ENCODE assay signal across 9 mouse cellular contexts in the genomic region with DNA sequence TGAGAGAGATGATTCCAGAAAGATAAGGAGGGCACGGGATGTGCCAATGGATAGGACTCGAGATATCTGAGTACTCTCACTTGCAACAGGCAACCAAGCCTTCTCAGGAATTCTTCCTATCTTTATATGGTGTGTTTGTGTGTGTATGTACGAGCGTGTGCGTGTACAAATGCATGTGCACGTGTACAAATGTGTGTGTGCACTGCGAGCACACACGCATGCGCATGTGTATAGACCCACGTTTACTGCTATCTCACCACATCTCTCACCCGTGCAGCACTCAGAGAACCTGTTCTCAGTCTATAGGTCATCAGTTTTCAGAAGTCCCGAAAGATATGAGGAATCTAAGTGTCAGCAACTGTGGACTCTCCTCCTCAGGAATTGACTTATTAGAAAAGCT. TPM values are rescaled to one million over a fixed set of nuclear protein-coding genes. Genes with fewer than 3 reads are reported as not detected.
A peak's percentile ranks its signal among the peaks of the same experiment; 100 is the strongest.
DNase-seq lines count a peak whose midpoint lies in the region; ATAC-seq and TF ChIP-seq lines count a peak whose summit lies in the region.
"Had no signal": no experiment of that assay in that cellular context is flagged by ENCODE, and none has a peak within 500 bp of the region (broad histone marks: within the 10 kb centered on the region; RNA-seq: fewer than 3 reads in every experiment).

No protein-coding gene starts in this region.

- DNase-seq in left cerebral cortex, adult 2 months (ENCODE audit: extremely low spot score in 1 of 2, low spot score in 2 of 2): no peak
- no peak for DNase-seq in left cerebral cortex, postnatal 4 days
- no peak for DNase-seq in limb, embryonic 10.5 days (ENCODE audit: low spot score)
- DNase-seq in urinary bladder, postnatal 25 days (ENCODE audit: low spot score): no peak
- no peak for DNase-seq in cerebellum, postnatal 10 days
- DNase-seq in cerebellum, postnatal 25 days: no peak

- intact Hi-C loops in left cerebral cortex, adult 2 months (cut with DNase I): no loop called here
- intact Hi-C loops in left cerebral cortex, postnatal 4 days (cut with DNase I): no loop called here

- 84% methylated on average over 12 of the region's 12 CpGs for WGBS in embryonic facial prominence, embryonic 15.5 days
- WGBS in limb, embryonic 10.5 days: 89% methylated on average over 12 of the region's 12 CpGs
- 90% methylated on average over 12 of the region's 12 CpGs for WGBS in neural tube, embryonic 13.5 days

- H3K4me1 ChIP-seq in embryonic facial prominence, embryonic 15.5 days: peaks cover 43% of the 10 kb centered on the region
- H3K4me1 ChIP-seq in limb, embryonic 10.5 days: peaks cover 56% of the 10 kb centered on the region
- peaks cover 45% of the 10 kb centered on the region for H3K4me1 ChIP-seq in neural tube, embryonic 13.5 days (replicated peaks)

- H3K4me2 ChIP-seq in embryonic facial prominence, embryonic 15.5 days (replicated peaks): peak overlapping the region; percentile 46
- H3K4me2 ChIP-seq in neural tube, embryonic 13.5 days: peak overlapping the region; percentile 60

- ATAC-seq in embryonic facial prominence, embryonic 15.5 days (ENCODE audit: insufficient number of reproducible peaks, low FRiP score, low TSS enrichment, low read depth): no peak
- no peak for ATAC-seq in neural tube, embryonic 13.5 days (ENCODE audit: low read depth)

- no peaks in the 10 kb centered on the region for H3K9me3 ChIP-seq in embryonic facial prominence, embryonic 15.5 days (replicated peaks)
- H3K9me3 ChIP-seq in limb, embryonic 10.5 days (replicated peaks): no peaks in the 10 kb centered on the region
- H3K9me3 ChIP-seq in neural tube, embryonic 13.5 days: no peaks in the 10 kb centered on the region

- H3K36me3 ChIP-seq in embryonic facial prominence, embryonic 15.5 days: no peaks in the 10 kb centered on the region
- no peaks in the 10 kb centered on the region for H3K36me3 ChIP-seq in limb, embryonic 10.5 days
- H3K36me3 ChIP-seq in neural tube, embryonic 13.5 days: no peaks in the 10 kb centered on the region

- H3K9ac ChIP-seq in embryonic facial prominence, embryonic 15.5 days: no peak overlapping the region
- H3K9ac ChIP-seq in neural tube, embryonic 13.5 days: peak overlapping the region; percentile 68

- H3K27me3 ChIP-seq in embryonic facial prominence, embryonic 15.5 days: peaks cover 14% of the 10 kb centered on the region
- peaks cover 34% of the 10 kb centered on the region for H3K27me3 ChIP-seq in limb, embryonic 10.5 days (ENCODE audit: low read depth, poor library complexity, severe bottlenecking)
- peaks cover 23% of the 10 kb centered on the region for H3K27me3 ChIP-seq in neural tube, embryonic 13.5 days

- no peak for TF ChIP-seq CTCF in left cerebral cortex, adult 2 months (IDR thresholded peaks at IDR 0.05)

- H3K4me3 ChIP-seq in left cerebral cortex, adult 2 months: no peak overlapping the region; the same call in 1 of the 2 replicates
- H3K4me3 ChIP-seq in embryonic facial prominence, embryonic 15.5 days (replicated peaks): peak overlapping the region; percentile 41
- 0 out of 2 replicates have a peak overlapping the region, but pooled peaks have one; percentile 44 for H3K4me3 ChIP-seq in limb, embryonic 10.5 days
- peak overlapping the region; percentile 38; the same call in 1 of the 2 replicates for H3K4me3 ChIP-seq in neural tube, embryonic 13.5 days

- H3K27ac ChIP-seq in left cerebral cortex, adult 2 months: peak overlapping the region; percentile 67; the same call in 1 of the 2 replicates
- H3K27ac ChIP-seq in embryonic facial prominence, embryonic 15.5 days (replicated peaks): no peak overlapping the region; the same call in 1 of the 2 replicates
- peak overlapping the region; percentile 86; the same call in 1 of the 2 replicates for H3K27ac ChIP-seq in limb, embryonic 10.5 days
- H3K27ac ChIP-seq in neural tube, embryonic 13.5 days (replicated peaks): 0 out of 2 replicates have a peak overlapping the region, but pooled peaks have one; percentile 40

RNA-seq across cellular contexts. Expression of a gene that starts 3.6 kb away (rescaled TPM):
- 100 to 1,000 TPM in 1 of 2 experiments, 10 to 100 TPM in 1; 96.4 to 102 TPM for total RNA-seq in left cerebral cortex, adult 2 months (2021)
- 100 to 1,000 TPM; 142 to 154 TPM for total RNA-seq in left cerebral cortex, postnatal 4 days (2021)
- polyA plus RNA-seq in embryonic facial prominence, embryonic 15.5 days (2015; fragmentation: Nextera tagmentation; extraction: Ambion mirVana): 8.5 TPM in 2 replicates
- polyA plus RNA-seq in limb, embryonic 10.5 days (2016; fragmentation: Nextera tagmentation; extraction: Ambion mirVana): 0.65 and 0.75 TPM in 2 replicates
- polyA plus RNA-seq in neural tube, embryonic 13.5 days (2015; fragmentation: Nextera tagmentation; extraction: Ambion mirVana): 12.1 and 15.8 TPM in 2 replicates
- total RNA-seq: hematopoietic stem cell, adult 5-6 weeks had no signal

RNA-seq across cellular contexts. Expression of a gene that starts 44.3 kb away (rescaled TPM):
- 10 to 100 TPM; 22.3 to 28.5 TPM for total RNA-seq in left cerebral cortex, adult 2 months (2021)
- total RNA-seq in left cerebral cortex, postnatal 4 days (2021): 1 to 10 TPM; 2.2 to 2.5 TPM
- polyA plus RNA-seq in embryonic facial prominence, embryonic 15.5 days (2015; fragmentation: Nextera tagmentation; extraction: Ambion mirVana): 0.11 and 0.19 TPM in 2 replicates
- not detected in 2 replicates for polyA plus RNA-seq in limb, embryonic 10.5 days (2016; fragmentation: Nextera tagmentation; extraction: Ambion mirVana)
- polyA plus RNA-seq in neural tube, embryonic 13.5 days (2015; fragmentation: Nextera tagmentation; extraction: Ambion mirVana): not detected in 2 replicates
